Mouse (Mus musculus): ENCODE data around the gene Nkapd1. TPM values are rescaled to one million over a fixed set of nuclear protein-coding genes. Genes with fewer than 3 reads are reported as not detected.

Nkapd1 gene
- polyA plus RNA-seq, 1 experiment = 13.0 TPM

- 51% methylated on average over 9 of the region's 9 CpGs for whole genome bisulfite sequencing
- TF ChIP-seq POLR2A (IDR thresholded peaks at IDR 0.05; ENCODE audit: borderline replicate concordance, control insufficient read depth, low read depth, low read length) (no peak), CTCF (IDR thresholded peaks at IDR 0.05; ENCODE audit: control insufficient read depth, insufficient read depth, low read length) (no peak)
- no peak overlapping the region for H3K4me3 ChIP-seq (replicated peaks; ENCODE audit: control insufficient read depth, low read depth, low read length)
- no peak overlapping the region; the same call in 1 of the 2 replicates for H3K27ac ChIP-seq (ENCODE audit: control insufficient read depth, insufficient read depth, low read depth, low read length, poor library complexity)
- H3K4me1 ChIP-seq (ENCODE audit: control insufficient read depth, insufficient read depth, low read length) = peaks cover 3% of the 10 kb centered on the region
Measured at GRCm38 (mm10) chr9:50592955-50593354, 24.3 kb downstream of the Nkapd1 start.

DNA sequence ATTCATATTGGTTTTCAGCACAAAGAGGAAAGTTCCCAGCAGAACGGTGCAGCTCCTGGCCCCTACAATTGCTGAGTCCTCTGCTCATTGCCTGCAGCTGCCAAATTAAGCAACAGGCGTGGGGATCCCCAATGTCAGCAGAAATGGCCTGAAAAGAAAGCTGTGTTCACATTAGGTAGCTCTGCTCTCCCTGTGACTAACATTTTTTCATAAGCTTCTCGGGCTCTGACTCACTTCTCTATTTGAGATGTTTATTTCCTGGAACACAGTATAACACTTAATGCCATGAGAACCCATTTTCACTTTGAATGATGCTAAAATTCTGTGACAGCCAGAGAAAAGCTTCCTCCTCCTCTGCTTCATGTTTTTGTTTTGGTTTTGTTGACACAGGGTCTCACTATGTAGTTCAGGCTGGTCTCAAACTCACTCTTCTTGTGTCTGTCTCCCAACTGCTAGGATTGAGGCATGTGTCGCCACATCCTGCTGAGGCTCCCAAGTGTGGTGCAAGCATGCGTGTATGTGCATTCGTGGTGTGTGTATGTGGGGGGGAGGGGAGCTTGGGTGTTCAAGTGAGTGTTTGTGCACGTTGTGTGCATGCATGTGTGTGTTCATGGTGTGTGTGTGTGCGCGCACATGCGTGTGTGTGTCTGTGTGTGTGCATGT lies 26.3 kb downstream of the Nkapd1 start:
- Histone ChIP-seq H3K27ac (ENCODE audit: control insufficient read depth, insufficient read depth, low read depth, low read length, poor library complexity) (peak overlapping the region; percentile 76), H3K4me3 (replicated peaks; ENCODE audit: control insufficient read depth, low read depth, low read length) (peak overlapping the region; percentile 4), H3K4me1 (ENCODE audit: control insufficient read depth, insufficient read depth, low read length) (peaks cover 3% of the 10 kb centered on the region)
- WGBS = 32% methylated on average over 10 of the region's 10 CpGs
- TF ChIP-seq CTCF (IDR thresholded peaks at IDR 0.05; ENCODE audit: control insufficient read depth, insufficient read depth, low read length) = no peak
- no peak for TF ChIP-seq POLR2A (IDR thresholded peaks at IDR 0.05; ENCODE audit: borderline replicate concordance, control insufficient read depth, low read depth, low read length)

- H3K4me1 ChIP-seq (ENCODE audit: control insufficient read depth, insufficient read depth, low read length) = peaks cover 3% of the 10 kb centered on the region
- no peak overlapping the region for H3K4me3 ChIP-seq (replicated peaks; ENCODE audit: control insufficient read depth, low read depth, low read length)
- WGBS = 63% methylated on average over 4 of the region's 4 CpGs
- no peak for TF ChIP-seq POLR2A (IDR thresholded peaks at IDR 0.05; ENCODE audit: borderline replicate concordance, control insufficient read depth, low read depth, low read length)
- no peak for TF ChIP-seq CTCF (IDR thresholded peaks at IDR 0.05; ENCODE audit: control insufficient read depth, insufficient read depth, low read length)
- no peak overlapping the region for H3K27ac ChIP-seq (ENCODE audit: control insufficient read depth, insufficient read depth, low read depth, low read length, poor library complexity)
Measured at GRCm38 (mm10) chr9:50586955-50587354, 30.3 kb downstream of the Nkapd1 start.

DNA sequence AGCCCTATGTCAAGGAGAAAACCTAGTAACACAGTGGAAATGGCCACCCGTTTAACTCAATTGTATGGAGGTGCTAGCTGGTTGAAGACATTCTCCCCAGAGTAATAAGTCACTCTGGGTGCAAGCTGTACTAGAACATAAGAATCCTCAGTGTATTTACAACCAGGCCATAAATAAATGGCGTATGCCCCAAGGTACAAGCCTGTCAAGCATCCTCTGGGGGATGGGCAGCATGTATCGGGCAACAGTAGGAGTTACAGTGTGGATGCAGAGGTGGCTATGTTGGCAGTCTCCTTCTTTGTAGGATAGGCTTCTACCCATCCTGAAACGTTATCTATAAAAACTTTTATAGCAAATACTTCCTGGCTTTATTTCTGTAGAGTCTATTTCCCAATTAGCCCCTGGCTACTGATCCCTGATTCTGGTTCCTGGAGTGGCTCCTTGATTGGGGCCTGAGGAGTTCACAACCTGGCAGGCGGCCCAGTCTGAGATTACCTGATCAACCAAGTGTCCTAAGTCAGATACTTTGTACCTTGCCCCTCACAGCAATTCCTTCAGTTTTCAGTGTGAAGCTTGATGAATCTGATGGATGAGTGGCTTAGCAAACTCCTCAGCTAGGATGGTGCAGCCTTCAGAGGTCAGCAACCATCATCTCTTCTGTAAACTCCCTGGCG lies 32.0 kb downstream of the Nkapd1 start:
- 80% methylated on average over 6 of the region's 6 CpGs for WGBS
- Histone ChIP-seq H3K27ac (ENCODE audit: control insufficient read depth, insufficient read depth, low read depth, low read length, poor library complexity) (no peak overlapping the region), H3K4me1 (ENCODE audit: control insufficient read depth, insufficient read depth, low read length) (no peaks in the 10 kb centered on the region; the same call in 1 of the 2 replicates), H3K4me3 (replicated peaks; ENCODE audit: control insufficient read depth, low read depth, low read length) (no peak overlapping the region)
- TF ChIP-seq CTCF (IDR thresholded peaks at IDR 0.05; ENCODE audit: control insufficient read depth, insufficient read depth, low read length) (no peak), POLR2A (IDR thresholded peaks at IDR 0.05; ENCODE audit: borderline replicate concordance, control insufficient read depth, low read depth, low read length) (no peak)

DNA sequence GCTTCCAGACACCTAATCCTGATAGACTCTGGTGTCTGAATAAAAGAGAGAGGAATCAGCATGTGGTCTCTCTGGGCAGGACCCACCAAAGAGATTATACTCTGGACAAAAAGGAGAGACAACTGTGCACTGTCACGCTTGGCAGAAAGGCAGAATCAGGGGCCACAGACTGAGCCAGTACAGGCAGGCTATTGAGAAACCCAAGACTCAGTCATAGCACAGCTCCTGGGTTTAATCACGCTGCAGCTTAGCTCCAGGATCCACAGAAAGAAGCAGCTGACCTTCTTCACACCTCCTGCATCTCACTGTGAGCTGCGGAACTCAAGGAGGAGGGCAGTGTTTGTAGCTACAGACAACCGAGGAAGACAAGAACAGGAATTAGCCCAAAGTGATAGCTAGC lies 36.9 kb downstream of the Nkapd1 start:
- no peak overlapping the region for H3K4me3 ChIP-seq (replicated peaks; ENCODE audit: control insufficient read depth, low read depth, low read length)
- WGBS = 82% methylated on average over 4 of the region's 4 CpGs

DNA sequence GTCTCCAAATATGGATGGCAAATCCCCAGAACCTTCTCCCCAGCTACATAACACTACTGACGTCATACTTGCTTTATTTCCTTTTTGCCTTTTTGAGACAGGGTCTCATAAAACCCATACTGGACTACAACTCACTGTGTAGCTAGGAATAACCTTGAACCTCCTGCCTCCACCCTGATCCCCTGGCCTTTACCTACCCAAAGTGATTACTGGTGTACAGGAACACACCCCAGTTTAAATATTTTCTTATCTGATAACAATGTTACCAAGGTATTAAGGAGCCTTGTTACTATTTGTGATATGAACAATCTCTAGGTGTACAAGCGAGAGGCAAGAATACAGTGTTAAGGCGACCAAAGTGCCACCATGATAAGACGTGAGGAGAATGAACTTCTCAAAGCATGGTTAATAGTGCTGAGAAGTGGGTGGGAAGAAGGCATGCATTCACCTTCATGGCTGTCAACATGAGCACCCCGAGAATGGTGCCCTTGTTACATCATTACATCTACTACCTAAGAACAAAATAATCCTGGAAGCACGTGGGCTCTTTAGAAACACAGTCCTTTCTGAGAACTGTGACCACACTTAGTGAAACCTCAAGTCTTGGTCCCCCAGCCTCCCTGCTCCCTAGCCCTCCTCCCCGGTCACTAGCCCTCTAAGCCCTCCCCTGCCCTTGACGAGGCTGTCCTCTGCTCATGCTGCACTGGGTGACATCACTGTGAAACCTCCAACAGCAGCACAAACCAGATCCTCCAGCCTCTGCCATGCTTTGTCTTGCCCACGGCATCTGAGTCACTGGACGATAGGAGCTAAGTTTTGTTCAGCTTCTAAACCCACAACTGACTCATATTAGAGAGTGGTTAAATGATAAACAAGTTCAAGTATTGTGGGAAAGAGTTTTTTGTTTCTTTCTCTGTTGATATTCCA lies 47.4 kb downstream of the Nkapd1 start:
- Histone ChIP-seq H3K4me3 (replicated peaks; ENCODE audit: control insufficient read depth, low read depth, low read length) (no peak overlapping the region), H3K4me1 (ENCODE audit: control insufficient read depth, insufficient read depth, low read length) (no peaks in the 10 kb centered on the region), H3K27ac (ENCODE audit: control insufficient read depth, insufficient read depth, low read depth, low read length, poor library complexity) (no peak overlapping the region)
- TF ChIP-seq POLR2A (IDR thresholded peaks at IDR 0.05; ENCODE audit: borderline replicate concordance, control insufficient read depth, low read depth, low read length) = no peak
- no peak for TF ChIP-seq CTCF (IDR thresholded peaks at IDR 0.05; ENCODE audit: control insufficient read depth, insufficient read depth, low read length)
- WGBS = 77% methylated on average over 10 of the region's 10 CpGs

More for the DNA sequence above, 36.9 kb downstream of the Nkapd1 start:
- no peak overlapping the region for H3K27ac ChIP-seq (ENCODE audit: control insufficient read depth, insufficient read depth, low read depth, low read length, poor library complexity)
- TF ChIP-seq CTCF (IDR thresholded peaks at IDR 0.05; ENCODE audit: control insufficient read depth, insufficient read depth, low read length) = no peak
- no peak for TF ChIP-seq POLR2A (IDR thresholded peaks at IDR 0.05; ENCODE audit: borderline replicate concordance, control insufficient read depth, low read depth, low read length)
- no peaks in the 10 kb centered on the region for H3K4me1 ChIP-seq (ENCODE audit: control insufficient read depth, insufficient read depth, low read length)

- no peak for TF ChIP-seq CTCF (IDR thresholded peaks at IDR 0.05; ENCODE audit: control insufficient read depth, insufficient read depth, low read length)
- no peak overlapping the region for H3K4me3 ChIP-seq (replicated peaks; ENCODE audit: control insufficient read depth, low read depth, low read length)
- no peaks in the 10 kb centered on the region for H3K4me1 ChIP-seq (ENCODE audit: control insufficient read depth, insufficient read depth, low read length)
- H3K27ac ChIP-seq (ENCODE audit: control insufficient read depth, insufficient read depth, low read depth, low read length, poor library complexity) = no peak overlapping the region
- WGBS = 85% methylated on average over 2 of the region's 2 CpGs
Measured at GRCm38 (mm10) chr9:50567881-50568280, 49.4 kb downstream of the Nkapd1 start.

GRCm38 (mm10) chr9:50567372-50567771 lies 49.9 kb downstream of the Nkapd1 start:
- H3K4me3 ChIP-seq (replicated peaks; ENCODE audit: control insufficient read depth, low read depth, low read length) = no peak overlapping the region
- H3K27ac ChIP-seq (ENCODE audit: control insufficient read depth, insufficient read depth, low read depth, low read length, poor library complexity) = no peak overlapping the region
- 34% methylated on average over 4 of the region's 4 CpGs for WGBS
- TF ChIP-seq CTCF (IDR thresholded peaks at IDR 0.05; ENCODE audit: control insufficient read depth, insufficient read depth, low read length) = no peak
- TF ChIP-seq POLR2A (IDR thresholded peaks at IDR 0.05; ENCODE audit: borderline replicate concordance, control insufficient read depth, low read depth, low read length) = no peak
- H3K4me1 ChIP-seq (ENCODE audit: control insufficient read depth, insufficient read depth, low read length) = no peaks in the 10 kb centered on the region

Data from bone marrow, adult 2 months (tissue).